Mouse (Mus musculus): Measurements from ENCODE around the gene Gm11639.

- TF ChIP-seq POLR2A (IDR thresholded peaks at IDR 0.05; ENCODE audit: low read depth, low read length), result no peak
- no peak for TF ChIP-seq CTCF (IDR thresholded peaks at IDR 0.05; ENCODE audit: extremely low read depth, insufficient read length, insufficient replicate concordance, low read depth, low read length)
Measured at GRCm38 (mm10) chr11:104685548-104685947, at the start of gene Gm11639.
